Mouse (Mus musculus) midbrain, embryonic 16.5 days (tissue): Measurements from ENCODE around the gene Bcat1. TPM values are rescaled to one million over a fixed set of nuclear protein-coding genes. Genes with fewer than 3 reads are reported as not detected.

ENCODE experiments used
- ATAC-seq: fragments of 200-750 bp; cut with Nextera tagmentation; 2 replicates; pipeline ENCODE4 v1.8.0; 2017; ENCODE audit warnings: moderate TSS enrichment
- H3K27ac ChIP-seq: fragments of 300-500 bp; sonication (generic); 2 replicates; pipeline ENCODE4 v1.5.1; 2014; ENCODE audit warnings: mild to moderate bottlenecking, low read length, mixed read lengths
- H3K27me3 ChIP-seq: fragments of 300-500 bp; sonication (generic); 2 replicates; pipeline ENCODE4 v1.6.1; 2014; ENCODE audit warnings: low read depth, low read length, mixed read lengths; ENCODE audit not compliant: control insufficient read depth, insufficient read depth
- H3K36me3 ChIP-seq: fragments of 300-500 bp; sonication (generic); 2 replicates; pipeline ENCODE4 v1.6.1; 2014; ENCODE audit warnings: mild to moderate bottlenecking, low read length, moderate library complexity, mixed read lengths; ENCODE audit not compliant: control insufficient read depth, insufficient read depth
- H3K4me1 ChIP-seq: fragments of 300-500 bp; sonication (generic); 2 replicates; pipeline ENCODE4 v1.6.1; 2014; ENCODE audit warnings: mild to moderate bottlenecking, low read length, mixed read lengths; ENCODE audit not compliant: control insufficient read depth, insufficient read depth
- H3K4me2 ChIP-seq: fragments of 300-500 bp; sonication (generic); 2 replicates; pipeline ENCODE4 v1.6.1; 2014; ENCODE audit warnings: mild to moderate bottlenecking, low read length, mixed read lengths
- H3K4me3 ChIP-seq: fragments of 300-500 bp; sonication (generic); 2 replicates; pipeline ENCODE4 v1.5.1; 2014; ENCODE audit warnings: low read depth, mild to moderate bottlenecking, low read length, moderate library complexity, mixed read lengths
- H3K9ac ChIP-seq: fragments of 300-500 bp; sonication (generic); 2 replicates; pipeline ENCODE4 v1.6.1; 2014; ENCODE audit warnings: low read depth, low read length, mixed read lengths
- H3K9me3 ChIP-seq: fragments of 300-500 bp; sonication (generic); replicated peaks from 2 replicates; pipeline ENCODE4 v1.6.1; 2014; ENCODE audit warnings: mild to moderate bottlenecking, low read length, mixed read lengths; ENCODE audit not compliant: control insufficient read depth, poor library complexity, severe bottlenecking
- WGBS: fragments of 180-500 bp; shearing (Covaris S2); extraction: QIAGEN DNeasy Blood & Tissue Kit; methylation state at CpG from one replicate; pipeline ENCODE4 v1.1.7; 2014; 5-methylcytosine and 5-hydroxymethylcytosine counted together
- polyA plus RNA-seq: library from polyadenylated mRNA; unstranded; fragments of >200 nt; fragmentation: Nextera tagmentation; extraction: Ambion mirVana; gene quantifications from 2 replicates; pipeline ENCODE4 v1.2.1, GENCODE M21; 2015

Gene Bcat1
- polyA plus RNA-seq, 1 experiment from 2014 or later = 104 TPM

DNA sequence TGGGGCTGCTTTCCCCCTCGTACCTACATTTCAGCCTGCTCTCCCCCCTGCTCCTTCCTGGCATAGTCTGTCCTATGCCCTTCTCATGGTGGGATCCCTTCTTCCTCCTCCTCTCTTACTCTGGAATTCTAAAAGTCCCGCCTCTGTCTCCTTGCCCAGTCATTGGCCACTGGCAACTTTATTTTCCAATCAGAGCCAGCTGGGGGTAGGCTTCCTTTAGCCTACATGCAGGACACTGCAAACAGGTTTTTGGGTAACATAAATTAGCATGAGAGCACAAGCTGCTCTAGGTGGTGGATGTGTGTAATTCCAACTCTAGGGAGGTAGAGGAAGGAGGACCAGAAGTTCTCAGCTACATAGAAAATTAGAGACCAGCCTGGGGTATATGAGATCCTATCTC, 44.1 kb upstream of the Bcat1 start:
- 63% methylated on average over 2 of the region's 2 CpGs for WGBS
- Histone ChIP-seq H3K9me3 (no peaks in the 10 kb centered on the region), H3K36me3 (no peaks in the 10 kb centered on the region), H3K9ac (no peak overlapping the region), H3K27ac (no peak overlapping the region), H3K4me2 (no peak overlapping the region), H3K27me3 (no peaks in the 10 kb centered on the region), H3K4me1 (peaks cover 8% of the 10 kb centered on the region), H3K4me3 (no peak overlapping the region)
- no peak for ATAC-seq

DNA sequence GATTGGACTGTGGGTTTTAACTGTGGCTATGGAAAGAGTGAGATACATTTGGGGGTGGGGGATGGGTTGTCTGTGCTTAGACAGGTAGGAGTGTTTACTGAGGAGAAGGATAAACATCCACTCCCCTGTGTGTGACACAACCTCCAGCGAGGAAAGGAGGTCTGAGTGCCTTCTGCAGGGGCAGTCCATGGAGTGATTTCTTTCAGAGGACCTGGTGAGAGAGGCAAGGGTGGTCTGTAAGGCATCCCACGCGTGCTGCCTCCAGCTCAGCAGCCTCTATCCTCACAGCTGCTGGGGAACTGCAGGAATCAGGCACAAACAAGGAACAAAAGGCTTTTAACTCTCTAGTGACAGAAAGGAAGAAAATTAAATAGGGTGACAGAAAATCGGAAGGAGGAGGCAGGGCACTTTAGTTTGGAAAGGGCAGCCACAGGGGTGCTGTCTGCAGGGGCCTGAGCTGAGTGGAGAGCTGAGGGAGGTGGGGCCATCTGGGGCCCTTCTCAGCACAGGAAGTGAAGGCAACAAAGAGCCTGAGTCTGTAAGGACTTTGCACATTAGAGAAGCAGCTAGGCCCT, 40.2 kb upstream of the Bcat1 start:
- Histone ChIP-seq H3K4me1 (peaks cover 8% of the 10 kb centered on the region), H3K36me3 (no peaks in the 10 kb centered on the region), H3K27ac (no peak overlapping the region), H3K4me2 (no peak overlapping the region), H3K9ac (peak overlapping the region; percentile 17; the same call in 1 of the 2 replicates), H3K27me3 (no peaks in the 10 kb centered on the region), H3K9me3 (no peaks in the 10 kb centered on the region), H3K4me3 (no peak overlapping the region)
- ATAC-seq = peak; percentile 79
- WGBS = 5% methylated on average over 4 of the region's 4 CpGs

DNA sequence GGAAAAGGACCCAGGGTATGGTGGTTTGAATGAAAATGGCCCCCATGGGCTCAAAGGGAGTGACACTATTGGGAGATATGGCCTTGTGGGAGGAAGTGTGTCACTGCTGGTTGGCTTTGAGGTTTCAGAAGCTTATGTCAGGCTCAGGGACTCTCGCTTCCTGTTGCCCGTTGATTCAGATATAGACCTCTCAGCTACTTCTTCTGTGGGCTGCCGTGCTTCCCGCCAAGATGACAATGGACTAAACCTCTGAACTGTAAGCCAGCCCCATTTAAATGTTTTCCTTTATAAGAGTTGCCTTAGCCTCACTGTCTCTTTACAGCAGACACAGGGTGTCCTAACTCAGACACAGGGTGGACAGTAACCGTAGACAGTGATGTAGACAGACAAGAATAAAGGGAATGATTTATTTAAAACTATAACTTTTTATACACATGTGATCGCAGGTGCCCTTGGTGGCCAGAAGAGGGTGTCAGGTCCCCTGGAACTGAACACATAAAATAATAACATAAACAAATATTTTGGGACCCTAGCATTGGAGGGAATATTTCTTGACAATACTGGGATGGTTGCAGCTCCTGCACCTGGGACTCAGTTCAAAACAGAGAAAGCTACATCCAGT, 39.6 kb upstream of the Bcat1 start, which contains the start of gene Lrmp:
Lrmp (plus strand) TSS at position 178 of the 622 bp plus-strand sequence.
- no peak within 1 kb of the TSS for H3K27ac ChIP-seq
- no peak within 1 kb of the TSS for H3K4me2 ChIP-seq
- no peak within 1 kb of the TSS for H3K4me3 ChIP-seq
- H3K36me3 ChIP-seq = no peaks in the 10 kb centered on the region
- 62% methylated on average over 6 of the region's 6 CpGs for WGBS
- no peaks in the 10 kb centered on the region for H3K9me3 ChIP-seq
- H3K27me3 ChIP-seq = no peaks in the 10 kb centered on the region
- H3K4me1 ChIP-seq = peaks cover 8% of the 10 kb centered on the region
- ATAC-seq = peak; percentile 21; the same call in 1 of the 2 replicates
- peak within 1 kb of the TSS; percentile 17; the same call in 1 of the 2 replicates for H3K9ac ChIP-seq

DNA sequence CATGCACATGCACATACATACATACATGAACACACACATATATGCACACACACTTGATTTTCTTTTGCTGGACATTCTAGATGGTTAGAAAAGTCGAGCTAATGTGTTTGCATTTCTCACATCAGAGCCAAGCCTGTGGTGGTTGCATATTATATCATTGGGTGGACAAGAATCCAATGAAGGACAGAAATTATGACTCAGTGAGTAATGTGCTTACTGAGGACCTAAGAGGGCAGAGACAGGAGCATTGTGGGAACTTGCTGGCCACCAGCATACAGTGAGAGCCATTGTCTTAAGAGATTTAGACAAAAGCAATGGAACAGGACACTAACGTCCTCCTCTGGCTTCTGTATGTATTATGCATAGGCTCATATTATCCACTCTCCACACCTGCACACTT, 38.6 kb upstream of the Bcat1 start:
- H3K27ac ChIP-seq = no peak overlapping the region
- WGBS = 76% methylated on average over 2 of the region's 2 CpGs
- H3K4me1 ChIP-seq = peaks cover 8% of the 10 kb centered on the region
- H3K4me2 ChIP-seq = no peak overlapping the region
- H3K27me3 ChIP-seq = no peaks in the 10 kb centered on the region
- no peak overlapping the region for H3K4me3 ChIP-seq
- no peaks in the 10 kb centered on the region for H3K9me3 ChIP-seq
- no peaks in the 10 kb centered on the region for H3K36me3 ChIP-seq
- H3K9ac ChIP-seq = no peak overlapping the region
- no peak for ATAC-seq

DNA sequence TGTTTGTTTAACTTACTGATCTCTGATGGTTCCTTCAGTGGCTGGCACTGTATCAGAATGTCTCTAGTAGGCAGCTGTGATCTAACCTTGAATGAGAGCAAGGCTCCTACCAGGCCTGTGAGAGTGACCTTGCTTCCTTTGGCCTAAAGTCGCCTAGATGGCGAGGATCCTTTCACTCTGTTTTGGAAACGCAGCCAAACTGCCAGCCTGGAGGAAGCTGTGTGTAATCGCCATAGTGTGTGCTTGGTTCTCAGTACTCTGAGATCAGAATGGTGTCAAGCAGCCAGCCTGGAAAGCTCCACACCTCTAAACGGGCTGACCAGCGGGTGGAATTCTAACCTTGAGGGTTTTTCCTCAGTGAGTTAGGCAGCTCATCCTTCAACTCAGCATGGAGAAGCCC, 36.9 kb upstream of the Bcat1 start:
- Histone ChIP-seq H3K27me3 (no peaks in the 10 kb centered on the region), H3K9me3 (no peaks in the 10 kb centered on the region), H3K4me3 (no peak overlapping the region), H3K27ac (no peak overlapping the region), H3K9ac (no peak overlapping the region), H3K4me2 (no peak overlapping the region), H3K36me3 (no peaks in the 10 kb centered on the region), H3K4me1 (peaks cover 8% of the 10 kb centered on the region)
- WGBS = 72% methylated on average over 6 of the region's 6 CpGs
- no peak for ATAC-seq

DNA sequence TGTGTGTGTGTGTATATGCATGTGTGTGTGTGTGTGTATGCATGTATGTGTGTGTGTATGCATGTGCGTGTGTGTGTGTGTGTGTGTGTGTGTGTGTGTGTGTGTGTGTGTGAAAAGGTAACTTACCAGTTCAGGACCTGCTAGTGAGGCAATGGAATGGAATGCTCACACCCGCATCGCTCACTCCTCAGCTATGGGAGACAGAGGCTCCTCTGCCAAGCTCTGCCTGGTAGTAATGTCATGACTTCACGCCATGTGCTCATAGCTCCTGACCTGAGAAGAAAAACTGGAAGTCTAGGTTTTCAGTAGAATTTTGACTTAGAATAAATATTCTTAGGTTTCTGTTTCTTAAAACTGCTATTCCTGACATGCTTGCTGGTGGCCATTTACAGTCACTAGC, 34.8 kb upstream of the Bcat1 start:
- WGBS = 93% methylated on average over 4 of the region's 4 CpGs
- H3K27me3 ChIP-seq = no peaks in the 10 kb centered on the region
- H3K27ac ChIP-seq = no peak overlapping the region
- H3K36me3 ChIP-seq = no peaks in the 10 kb centered on the region
- no peaks in the 10 kb centered on the region for H3K4me1 ChIP-seq
- no peaks in the 10 kb centered on the region for H3K9me3 ChIP-seq
- H3K4me2 ChIP-seq = no peak overlapping the region
- H3K9ac ChIP-seq = no peak overlapping the region
- no peak overlapping the region for H3K4me3 ChIP-seq
- no peak for ATAC-seq

DNA sequence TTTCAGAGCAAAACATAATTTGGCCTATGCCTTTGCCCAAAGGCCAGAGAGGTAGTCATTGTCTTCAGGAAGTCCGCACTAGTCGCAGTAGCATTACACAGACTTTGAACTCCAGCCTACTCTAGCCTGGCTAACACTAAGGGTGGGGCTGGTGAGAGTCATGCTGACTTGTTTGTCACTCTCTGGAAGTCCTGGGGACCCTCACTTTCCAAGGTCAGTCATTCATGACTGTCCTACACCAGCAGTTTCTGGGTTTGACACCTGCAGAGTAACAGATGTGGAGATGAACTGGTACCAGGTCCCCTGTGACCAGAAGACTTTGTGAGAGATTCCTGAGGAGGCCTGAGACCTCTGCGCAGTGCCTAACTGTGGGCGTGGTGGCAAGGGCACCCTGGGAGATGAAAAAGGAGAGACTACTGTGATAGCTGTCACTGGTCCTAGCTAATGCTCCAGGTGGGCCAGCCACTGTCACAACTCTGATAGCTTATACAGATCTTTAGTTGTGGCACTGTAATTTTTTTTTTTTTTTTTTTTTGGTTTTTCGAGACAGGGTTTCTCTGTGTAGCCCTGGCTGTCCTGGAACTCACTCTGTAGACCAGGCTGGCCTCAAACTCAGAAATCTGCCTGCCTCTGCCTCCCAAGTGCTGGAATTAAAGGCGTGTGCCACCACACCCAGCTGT, 30.3 kb upstream of the Bcat1 start:
- Histone ChIP-seq H3K27ac (no peak overlapping the region), H3K4me3 (no peak overlapping the region), H3K9me3 (no peaks in the 10 kb centered on the region), H3K4me1 (no peaks in the 10 kb centered on the region), H3K4me2 (no peak overlapping the region), H3K9ac (no peak overlapping the region), H3K27me3 (no peaks in the 10 kb centered on the region), H3K36me3 (no peaks in the 10 kb centered on the region)
- 94% methylated on average over 5 of the region's 6 CpGs for WGBS
- ATAC-seq = no peak

DNA sequence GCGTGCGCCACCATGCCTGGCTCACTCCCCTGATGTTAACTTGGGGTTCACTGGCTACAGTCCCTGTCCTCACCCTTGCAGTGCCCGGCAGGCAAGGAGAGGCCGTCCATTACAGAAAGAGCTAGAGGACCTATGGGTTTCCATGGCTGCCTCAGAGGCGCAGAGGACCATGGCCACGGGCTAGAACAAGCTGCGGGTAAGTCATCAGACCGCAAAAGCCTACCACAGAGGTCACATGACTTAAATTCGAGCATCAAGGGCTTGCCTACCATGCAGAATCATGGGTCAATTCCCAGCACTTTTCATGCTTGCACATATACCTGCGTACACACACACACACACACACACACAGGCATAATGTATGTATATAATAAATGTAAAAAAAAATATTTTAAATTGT, 29.5 kb upstream of the Bcat1 start:
- no peaks in the 10 kb centered on the region for H3K36me3 ChIP-seq
- no peaks in the 10 kb centered on the region for H3K9me3 ChIP-seq
- no peak overlapping the region for H3K4me3 ChIP-seq
- no peaks in the 10 kb centered on the region for H3K4me1 ChIP-seq
- no peak overlapping the region for H3K27ac ChIP-seq
- ATAC-seq = no peak
- no peak overlapping the region for H3K9ac ChIP-seq
- 95% methylated on average over 10 of the region's 10 CpGs for WGBS
- H3K4me2 ChIP-seq = no peak overlapping the region
- no peaks in the 10 kb centered on the region for H3K27me3 ChIP-seq

DNA sequence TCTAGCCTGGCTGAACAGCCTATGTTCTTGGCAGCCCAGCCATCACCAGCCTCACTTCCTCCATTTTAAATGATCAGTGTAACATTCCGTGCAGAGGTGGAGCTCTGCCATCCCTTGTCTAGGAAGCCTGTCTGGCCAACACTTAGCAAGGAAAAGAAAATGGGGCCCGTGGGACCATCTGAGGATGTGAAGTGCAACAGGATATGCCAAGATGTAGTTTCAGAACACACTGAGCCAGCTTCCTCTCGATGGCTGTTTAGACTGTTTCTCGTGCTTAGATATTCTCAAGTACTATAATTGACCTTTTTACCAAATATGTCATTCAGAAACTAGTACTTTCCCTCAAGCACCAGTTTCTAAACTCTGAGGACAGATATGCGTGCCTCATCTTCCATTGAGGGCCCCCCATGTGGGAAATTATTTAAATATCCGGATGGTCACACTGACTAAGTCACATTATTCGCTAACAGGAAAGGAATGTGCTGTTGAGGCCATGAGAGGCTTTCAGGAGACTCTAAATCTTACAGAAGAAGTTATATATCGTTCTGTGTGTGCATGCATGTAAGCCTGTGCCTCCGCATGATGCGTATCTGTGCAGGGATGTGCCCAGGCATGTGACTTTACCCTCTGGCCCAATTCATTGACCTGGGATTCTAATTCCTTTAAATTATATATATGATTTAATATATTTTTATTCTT, 28.4 kb upstream of the Bcat1 start:
- 89% methylated on average over 10 of the region's 10 CpGs for WGBS
- H3K36me3 ChIP-seq = no peaks in the 10 kb centered on the region
- no peak overlapping the region for H3K9ac ChIP-seq
- no peak for ATAC-seq
- no peak overlapping the region for H3K4me3 ChIP-seq
- no peak overlapping the region for H3K27ac ChIP-seq
- H3K27me3 ChIP-seq = no peaks in the 10 kb centered on the region
- no peak overlapping the region for H3K4me2 ChIP-seq
- H3K9me3 ChIP-seq = no peaks in the 10 kb centered on the region
- no peaks in the 10 kb centered on the region for H3K4me1 ChIP-seq
